Mouse (Mus musculus) thymus, adult 2 months (tissue): ENCODE results near the gene Aldh3b2. TPM values are rescaled to one million over a fixed set of nuclear protein-coding genes. Genes with fewer than 3 reads are reported as not detected.
"Not testable (repeated sequence)": the region's sequence is repeated elsewhere in the genome, so short reads cannot be mapped to it uniquely, and the experiment has no call there.

ENCODE experiments used
- DNase-seq: peaks from one replicate; pipeline ENCODE4 v3.0.0; 2021
- H3K27ac ChIP-seq: fragments of 200-500 bp; 2 replicates; pipeline ENCODE4 v1.5.1; 2012; ENCODE audit warnings: low read length, control low read depth; ENCODE audit not compliant: control insufficient read depth, insufficient read depth
- H3K27me3 ChIP-seq: fragments of 200-500 bp; 2 replicates; pipeline ENCODE4 v1.6.1; 2012; ENCODE audit warnings: mild to moderate bottlenecking, low read length, moderate library complexity, mixed read lengths; ENCODE audit not compliant: control insufficient read depth, insufficient read depth
- H3K36me3 ChIP-seq: fragments of 200-500 bp; 2 replicates; pipeline ENCODE4 v1.6.1; 2012; ENCODE audit warnings: mild to moderate bottlenecking, low read length, moderate library complexity; ENCODE audit not compliant: control insufficient read depth, insufficient read depth
- H3K4me1 ChIP-seq: fragments of 200-500 bp; replicated peaks from 2 replicates; pipeline ENCODE4 v1.6.1; 2012; ENCODE audit warnings: low read length; ENCODE audit not compliant: control insufficient read depth, insufficient read depth
- H3K4me3 ChIP-seq: fragments of 200-500 bp; 2 replicates; pipeline ENCODE4 v1.5.1; 2012; ENCODE audit warnings: mild to moderate bottlenecking, low read length, control low read depth, moderate library complexity; ENCODE audit not compliant: control insufficient read depth, insufficient read depth
- CTCF ChIP-seq: fragments of 200-500 bp; IDR thresholded peaks from 2 replicates; pipeline ENCODE4 v1.5.1; 2012; ENCODE audit warnings: mild to moderate bottlenecking, control low read depth, low read length, moderate library complexity, borderline replicate concordance; ENCODE audit not compliant: control insufficient read depth, poor library complexity, insufficient read depth; ENCODE audit errors: extremely low read depth
- POLR2A ChIP-seq: fragments of 200-500 bp; IDR thresholded peaks from 2 replicates; pipeline ENCODE4 v1.6.1; 2012; ENCODE audit warnings: mild to moderate bottlenecking, low read length, control low read depth, moderate library complexity; ENCODE audit not compliant: control insufficient read depth, poor library complexity, insufficient read depth; ENCODE audit errors: extremely low read depth
- WGBS: fragments of 180-500 bp; shearing (Covaris S2); methylation state at CpG from one replicate; pipeline ENCODE4 v1.1.7; 2018; 5-methylcytosine and 5-hydroxymethylcytosine counted together
- polyA plus RNA-seq: library from polyadenylated mRNA; depleted of rRNA; stranded (reverse); fragments of >200 nt; gene quantifications from 2 replicates; pipeline ENCODE4 v1.2.3, GENCODE M21; 2012

The Aldh3b2 gene
- polyA plus RNA-seq, 1 experiment: 7.2 TPM

DNA sequence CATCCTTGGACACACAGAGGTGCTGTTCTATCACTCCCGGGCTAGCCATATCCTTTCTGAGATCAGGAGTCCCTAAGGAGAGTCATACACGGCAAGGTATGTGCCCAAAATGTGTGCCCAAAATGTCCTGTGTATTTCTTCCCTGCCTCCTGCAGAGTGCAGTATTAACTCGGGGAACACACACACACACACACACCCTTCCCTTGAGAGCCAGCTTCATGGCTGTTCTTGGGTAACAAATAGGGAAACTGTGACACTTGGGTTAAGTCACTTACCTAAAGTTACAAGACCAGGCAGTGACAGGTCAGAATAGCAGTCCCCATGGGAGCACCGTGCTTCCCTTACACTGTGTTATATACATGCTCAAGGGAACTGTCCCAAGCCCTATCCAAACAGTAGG is 8.1 kb upstream of the Aldh3b2 start:
- Histone ChIP-seq H3K27me3 (no peaks in the 10 kb centered on the region), H3K27ac (no peak overlapping the region), H3K36me3 (no peaks in the 10 kb centered on the region), H3K4me3 (no peak overlapping the region), H3K4me1 (no peaks in the 10 kb centered on the region)
- 76% methylated on average over 4 of the region's 4 CpGs for WGBS
- TF ChIP-seq CTCF (no peak), POLR2A (no peak)
- no peak for DNase-seq

GRCm38 (mm10) chr19:3966330-3967075 is 5.6 kb upstream of the Aldh3b2 start:
- no peak overlapping the region for H3K4me3 ChIP-seq
- H3K27ac ChIP-seq: no peak overlapping the region
- WGBS: 86% methylated on average over 11 of the region's 11 CpGs
- no peak for TF ChIP-seq POLR2A
- TF ChIP-seq CTCF: no peak
- no peaks in the 10 kb centered on the region for H3K27me3 ChIP-seq
- DNase-seq: no peak
- no peaks in the 10 kb centered on the region for H3K36me3 ChIP-seq
- H3K4me1 ChIP-seq: no peaks in the 10 kb centered on the region

GRCm38 (mm10) chr19:3967258-3967657 is 4.9 kb upstream of the Aldh3b2 start:
- Histone ChIP-seq H3K27ac (no peak overlapping the region), H3K36me3 (no peaks in the 10 kb centered on the region), H3K4me1 (no peaks in the 10 kb centered on the region), H3K27me3 (no peaks in the 10 kb centered on the region), H3K4me3 (no peak overlapping the region)
- TF ChIP-seq POLR2A (no peak), CTCF (no peak)
- WGBS: 77% methylated on average over 3 of the region's 3 CpGs
- DNase-seq: no peak

- DNase-seq, H3K4me3 ChIP-seq, H3K4me1 ChIP-seq, H3K36me3 ChIP-seq, H3K27ac ChIP-seq, H3K27me3 ChIP-seq: not testable (repeated sequence)
- WGBS: 97% methylated on average over 6 of the region's 6 CpGs
Observed at GRCm38 (mm10) chr19:3974608-3975007, 2.5 kb downstream of the Aldh3b2 start.

GRCm38 (mm10) chr19:3975866-3976265 is 3.7 kb downstream of the Aldh3b2 start:
- Histone ChIP-seq H3K4me1 (no peaks in the 10 kb centered on the region), H3K27ac (no peak overlapping the region), H3K36me3 (no peaks in the 10 kb centered on the region), H3K27me3 (no peaks in the 10 kb centered on the region), H3K4me3 (no peak overlapping the region)
- WGBS: 93% methylated on average over 2 of the region's 2 CpGs
- no peak for TF ChIP-seq POLR2A
- no peak for TF ChIP-seq CTCF
- no peak for DNase-seq

DNA sequence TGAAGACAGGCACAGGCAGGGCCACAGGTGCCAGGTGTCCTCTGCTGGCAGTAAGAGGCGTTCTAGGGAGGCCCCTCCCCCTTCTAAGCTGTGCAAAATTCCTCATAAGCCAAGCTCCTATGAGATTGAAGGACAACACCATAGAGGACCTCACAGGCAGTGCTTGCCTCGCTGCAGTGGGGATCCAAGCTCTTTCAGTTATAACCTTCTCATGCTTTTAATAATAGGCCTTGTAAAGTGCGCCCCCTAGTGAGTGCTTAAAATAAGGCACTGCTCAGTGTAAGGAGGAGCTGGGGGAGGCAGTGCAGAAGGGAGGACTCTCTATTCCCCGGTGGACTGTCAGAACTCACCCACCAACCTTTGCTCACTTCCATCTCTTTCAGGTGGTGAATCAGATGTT is 8.2 kb downstream of the Aldh3b2 start:
- TF ChIP-seq POLR2A (no peak), CTCF (no peak)
- Histone ChIP-seq H3K27me3 (no peaks in the 10 kb centered on the region), H3K27ac (no peak overlapping the region), H3K4me1 (peaks cover 8% of the 10 kb centered on the region), H3K4me3 (no peak overlapping the region), H3K36me3 (no peaks in the 10 kb centered on the region)
- DNase-seq: peak; percentile 84
- WGBS: 13% methylated on average over 4 of the region's 4 CpGs

DNA sequence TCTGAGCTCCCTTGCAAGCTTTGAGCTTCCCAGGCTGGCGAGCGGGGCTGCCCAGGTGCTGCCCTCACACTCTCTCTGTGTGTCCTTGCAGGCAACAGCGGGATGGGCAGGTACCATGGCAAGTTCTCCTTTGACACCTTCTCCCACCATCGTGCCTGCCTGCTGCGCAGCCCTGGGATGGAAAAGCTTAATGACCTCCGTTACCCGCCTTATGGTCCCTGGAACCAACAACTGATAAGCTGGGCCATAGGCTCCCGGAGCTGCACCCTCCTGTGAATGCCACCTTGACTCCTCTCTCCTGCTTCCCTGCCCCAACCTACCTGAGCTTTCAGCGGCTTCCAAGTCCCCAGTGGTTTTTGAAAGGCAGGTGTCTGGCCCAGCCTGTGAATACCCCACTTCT is 8.8 kb downstream of the Aldh3b2 start:
- no peak overlapping the region for H3K4me3 ChIP-seq
- DNase-seq: no peak
- H3K4me1 ChIP-seq: peaks cover 11% of the 10 kb centered on the region
- H3K36me3 ChIP-seq: no peaks in the 10 kb centered on the region
- TF ChIP-seq POLR2A: no peak
- no peak for TF ChIP-seq CTCF
- no peak overlapping the region for H3K27ac ChIP-seq
- 87% methylated on average over 9 of the region's 9 CpGs for WGBS
- no peaks in the 10 kb centered on the region for H3K27me3 ChIP-seq
